Mouse (Mus musculus) CH12.LX (cell line): ENCODE results near the gene Cd96. TPM values are rescaled to one million over a fixed set of nuclear protein-coding genes. Genes with fewer than 3 reads are reported as not detected.

Experiments used
- DNase-seq: peaks from one replicate; pipeline ENCODE4 v3.0.0-alpha.2; 2013; ENCODE audit errors: extremely low read depth
- H3K27ac ChIP-seq: 2 replicates; pipeline ENCODE4 v1.5.1; 2012; ENCODE audit warnings: low read depth, mild to moderate bottlenecking, control low read depth, moderate library complexity; ENCODE audit not compliant: insufficient read depth
- H3K27me3 ChIP-seq: replicated peaks from 2 replicates; pipeline ENCODE3; 2012; ENCODE audit warnings: inconsistent platforms
- H3K36me3 ChIP-seq, 2 experiments: replicated peaks in 1 of 2; 2 replicates each; pipeline versions ENCODE3 to v1.6.1; 2012; ENCODE audit warnings: inconsistent platforms in 1 of 2, low read length in 1 of 2, mild to moderate bottlenecking in 1 of 2, mixed read lengths in 1 of 2, moderate library complexity in 1 of 2; ENCODE audit not compliant: control insufficient read depth in 1 of 2, insufficient read depth in 1 of 2
- H3K4me1 ChIP-seq, 2 experiments: 2 replicates each; pipeline ENCODE4 v1.6.1; 2012; ENCODE audit warnings: inconsistent platforms in 1 of 2, moderate library complexity in 1 of 2; ENCODE audit not compliant: insufficient read depth in 2 of 2, control insufficient read depth in 1 of 2
- H3K4me2 ChIP-seq: 2 replicates; pipeline ENCODE4 v1.6.1; 2012; ENCODE audit warnings: low read depth, mild to moderate bottlenecking, control low read depth; ENCODE audit not compliant: poor library complexity, insufficient read depth, severe bottlenecking
- H3K4me3 ChIP-seq, 3 experiments: fragments of 150-350 bp in 1 of 3; sonication (generic) in 1 of 3; replicated peaks in 1 of 3; 2 replicates each; pipeline versions ENCODE3 to v1.5.1; 2011 to 2012; ENCODE audit warnings: low read depth in 2 of 3, low read length in 2 of 3, mild to moderate bottlenecking in 2 of 3, moderate library complexity in 2 of 3, control low read depth in 1 of 3, improper control_type of control experiment in 1 of 3, inconsistent platforms in 1 of 3, mixed read lengths in 1 of 3; ENCODE audit not compliant: poor library complexity in 1 of 3
- H3K79me2 ChIP-seq: replicated peaks from 2 replicates; pipeline ENCODE4 v1.6.1; 2012; ENCODE audit warnings: mild to moderate bottlenecking, moderate library complexity; ENCODE audit not compliant: control insufficient read depth, poor library complexity, insufficient read depth, severe bottlenecking; ENCODE audit errors: extremely low read depth
- H3K9ac ChIP-seq: 2 replicates; pipeline ENCODE4 v1.6.1; 2012; ENCODE audit warnings: low read depth, mild to moderate bottlenecking, control low read depth, moderate library complexity; ENCODE audit not compliant: insufficient read depth
- H3K9me3 ChIP-seq: replicated peaks from 2 replicates; pipeline ENCODE3; 2012; ENCODE audit warnings: low read length, inconsistent platforms, mixed read lengths
- BHLHE40 ChIP-seq: IDR thresholded peaks from 2 replicates; pipeline ENCODE4 v1.6.1; 2011; ENCODE audit warnings: mild to moderate bottlenecking, low read depth, low read length, improper control_type of control experiment
- CHD1 ChIP-seq: IDR thresholded peaks from 2 replicates; pipeline ENCODE4 v1.6.1; 2012; ENCODE audit warnings: low read depth, low read length, improper control_type of control experiment, inconsistent platforms
- CTCF ChIP-seq, 2 experiments: IDR thresholded peaks in 1 of 2; conservative IDR thresholded peaks in 1 of 2; 2 replicates each; pipeline ENCODE4 v1.5.1; 2011 to 2012; ENCODE audit warnings: low read depth in 2 of 2, low read length in 2 of 2, improper control_type of control experiment in 1 of 2, inconsistent platforms in 1 of 2, mild to moderate bottlenecking in 1 of 2, moderate library complexity in 1 of 2
- E2F4 ChIP-seq: IDR thresholded peaks from 2 replicates; pipeline ENCODE4 v1.6.1; 2011; ENCODE audit warnings: low read depth, low read length, improper control_type of control experiment; ENCODE audit not compliant: insufficient replicate concordance
- ELF1 ChIP-seq: IDR thresholded peaks from 2 replicates; pipeline ENCODE4 v1.6.1; 2014; ENCODE audit warnings: low read depth, mild to moderate bottlenecking, inconsistent platforms, low read length, improper control_type of control experiment
- EP300 ChIP-seq: IDR thresholded peaks from 2 replicates; pipeline ENCODE4 v1.6.1; 2011; ENCODE audit warnings: low read length, improper control_type of control experiment
- GABPA ChIP-seq: IDR thresholded peaks from 2 replicates; pipeline ENCODE4 v1.6.1; 2012; ENCODE audit warnings: low read depth, low read length, improper control_type of control experiment, inconsistent platforms; ENCODE audit not compliant: insufficient replicate concordance
- HCFC1 ChIP-seq: IDR thresholded peaks from 2 replicates; pipeline ENCODE4 v1.6.1; 2012; ENCODE audit warnings: low read depth, mild to moderate bottlenecking, inconsistent platforms, low read length, improper control_type of control experiment
- IRF4 ChIP-seq: IDR thresholded peaks from 2 replicates; pipeline ENCODE4 v1.6.1; 2014; ENCODE audit warnings: low read depth, mild to moderate bottlenecking, inconsistent platforms, low read length, improper control_type of control experiment
- JUN ChIP-seq: IDR thresholded peaks from 2 replicates; pipeline ENCODE4 v1.6.1; 2011; ENCODE audit warnings: low read depth, mild to moderate bottlenecking, low read length, improper control_type of control experiment, moderate library complexity; ENCODE audit not compliant: insufficient read depth
- MAFK ChIP-seq: IDR thresholded peaks from 2 replicates; pipeline ENCODE4 v1.6.1; 2011; ENCODE audit warnings: low read length, improper control_type of control experiment; ENCODE audit not compliant: insufficient replicate concordance
- MAX ChIP-seq: IDR thresholded peaks from 2 replicates; pipeline ENCODE4 v1.6.1; 2011; ENCODE audit warnings: low read length, improper control_type of control experiment
- MEF2A ChIP-seq: IDR thresholded peaks from 2 replicates; pipeline ENCODE4 v1.6.1; 2014; ENCODE audit warnings: low read depth, mild to moderate bottlenecking, inconsistent platforms, low read length, improper control_type of control experiment, borderline replicate concordance
- MXI1 ChIP-seq: IDR thresholded peaks from 2 replicates; pipeline ENCODE4 v1.6.1; 2011; ENCODE audit warnings: mild to moderate bottlenecking, low read depth, low read length, improper control_type of control experiment
- MYC ChIP-seq: IDR thresholded peaks from 2 replicates; pipeline ENCODE4 v1.6.1; 2011; ENCODE audit warnings: low read depth, mild to moderate bottlenecking, improper control_type of control experiment, low read length
- PAX5 ChIP-seq: IDR thresholded peaks from 2 replicates; pipeline ENCODE4 v1.6.1; 2012; ENCODE audit warnings: low read length, inconsistent platforms, mixed read lengths
- POLR2A ChIP-seq: IDR thresholded peaks from 2 replicates; pipeline ENCODE4 v1.6.1; 2011; ENCODE audit warnings: low read depth, mild to moderate bottlenecking, improper control_type of control experiment, low read length
- RAD21 ChIP-seq: IDR thresholded peaks from 2 replicates; pipeline ENCODE4 v1.6.1; 2011; ENCODE audit warnings: low read depth, mild to moderate bottlenecking, low read length, improper control_type of control experiment, moderate library complexity
- SIN3A ChIP-seq: IDR thresholded peaks from 2 replicates; pipeline ENCODE4 v1.6.1; 2012; ENCODE audit warnings: low read length, improper control_type of control experiment, inconsistent platforms
- TBP ChIP-seq: conservative IDR thresholded peaks from 2 replicates; pipeline ENCODE4 v1.6.1; 2011; ENCODE audit warnings: low read depth, low read length, improper control_type of control experiment
- TCF12 ChIP-seq: IDR thresholded peaks from 2 replicates; pipeline ENCODE4 v1.6.1; 2014; ENCODE audit warnings: low read depth, mild to moderate bottlenecking, inconsistent platforms, low read length, improper control_type of control experiment
- UBTF ChIP-seq: IDR thresholded peaks from 2 replicates; pipeline ENCODE4 v1.6.1; 2012; ENCODE audit warnings: low read depth, mild to moderate bottlenecking, inconsistent platforms, low read length, improper control_type of control experiment, moderate library complexity
- USF2 ChIP-seq: conservative IDR thresholded peaks from 2 replicates; pipeline ENCODE4 v1.6.1; 2011; ENCODE audit warnings: low read depth, low read length, improper control_type of control experiment
- ZMIZ1 ChIP-seq: IDR thresholded peaks from 2 replicates; pipeline ENCODE4 v1.6.1; 2012; ENCODE audit warnings: low read depth, mild to moderate bottlenecking, inconsistent platforms, low read length, improper control_type of control experiment
- ZNF384 ChIP-seq: IDR thresholded peaks from 2 replicates; pipeline ENCODE4 v1.6.1; 2012; ENCODE audit warnings: low read depth, low read length, improper control_type of control experiment, inconsistent platforms
- dilution Hi-C: fragments of 300-500 bp; cut with MboI; formaldehyde crosslinking; loops from 2 replicates; pipeline ENCODE4 v1.14.3; 2020; ENCODE audit warnings: low sequenced_read_pairs; ENCODE audit not compliant: extremely low pct_unique_long_range_greater_than_20kb, extremely low pct_ligation_motif_present
- in situ Hi-C: fragments of 300-500 bp; cut with MboI; formaldehyde crosslinking; loops from 3 replicates; pipeline ENCODE4 v1.14.3; 2019; ENCODE audit warnings: low sequenced_read_pairs, low pct_ligation_motif_present, low pct_unique_long_range_greater_than_20kb, mixed read lengths
- polyA plus RNA-seq: library from polyadenylated mRNA; unstranded; fragments of >175 nt; gene quantifications from 2 replicates; pipeline ENCODE4 v1.2.1, GENCODE M21; 2012; ENCODE audit warnings: low read depth; ENCODE audit not compliant: insufficient read length
- total RNA-seq, 2 experiments: library from RNA; depleted of rRNA; stranded (reverse); fragments of 300-350 nt in 1 of 2; fragments of >200 nt in 1 of 2; gene quantifications; 2 replicates each; pipeline ENCODE4 v1.2.3; 2012 to 2014

Cd96 gene
- total RNA-seq (2012; rRNA removed): 5.9 and 6.4 TPM in 2 replicates
- total RNA-seq (2014; rRNA removed): 9.7 and 10.7 TPM in 2 replicates
- 3.8 and 4.4 TPM in 2 replicates for polyA plus RNA-seq

DNA sequence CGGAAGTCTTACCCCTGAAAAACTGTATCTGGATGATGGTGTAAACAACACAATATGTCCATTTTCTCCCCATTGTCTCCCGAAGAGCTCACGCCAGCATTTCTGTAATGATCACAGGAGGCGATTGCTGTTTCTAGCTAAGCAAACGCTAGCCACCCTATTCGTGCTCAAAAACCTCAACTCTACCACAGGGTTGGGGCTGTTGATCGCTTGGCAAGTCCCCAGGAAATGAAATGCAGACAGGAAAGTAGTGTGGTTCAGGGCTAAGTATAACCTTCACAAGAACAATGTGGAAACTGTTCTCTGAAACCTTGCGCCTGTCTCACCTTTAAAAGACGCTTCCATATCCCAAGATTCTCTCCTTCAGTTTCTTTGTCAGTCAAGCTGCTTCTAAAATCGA is at the start of gene Cd96:
TSS of gene Cd96 (minus strand) at position 232 of the 400 bp plus-strand sequence.
- Histone ChIP-seq H3K79me2 (no peaks in the 10 kb centered on the region), H3K36me3 (no peaks in the 10 kb centered on the region), H3K4me1 (peaks cover 0 to 6% of the 10 kb centered on the region in 2 experiments; a peak in 1 of 4 replicates), H3K9me3 (peaks cover 34% of the 10 kb centered on the region), H3K27ac (peak within 1 kb of the TSS; percentile 62; the same call in 1 of the 2 replicates), H3K9ac (peak within 1 kb of the TSS; percentile 68), H3K4me2 (peak within 1 kb of the TSS; percentile 30; the same call in 1 of the 2 replicates), H3K4me3 (peak within 1 kb of the TSS; percentile 29 to 49 (median 47)), H3K27me3 (no peaks in the 10 kb centered on the region)
- in situ Hi-C loops (loop anchor here (5.0 kb wide), 1 partner anchor 132 kb away; no protein-coding TSS in a partner anchor), dilution Hi-C loops (no loop called here)
- 0 out of 2 replicates have a peak, but pooled peaks have one; percentile 51 for TF ChIP-seq MAX
- peak; percentile 54; the same call in 1 of the 2 replicates for TF ChIP-seq TBP
- peak; percentile 69 for TF ChIP-seq EP300
- TF ChIP-seq MXI1: 0 out of 2 replicates have a peak, but pooled peaks have one; percentile 42
- TF ChIP-seq MEF2A: peak; percentile 88
- no peak for TF ChIP-seq POLR2A
- peak; percentile 54; the same call in 1 of the 2 replicates for TF ChIP-seq BHLHE40
- peak; percentile 42; the same call in 1 of the 2 replicates for TF ChIP-seq ELF1
- TF ChIP-seq TCF12: peak; percentile 73; the same call in 1 of the 2 replicates
- TF ChIP-seq JUN: no peak
- peak; percentile 56; the same call in 1 of the 2 replicates for TF ChIP-seq MAFK
- TF ChIP-seq CHD1: no peak
- peak; percentile 48; the same call in 1 of the 2 replicates for TF ChIP-seq SIN3A
- TF ChIP-seq ZNF384: no peak
- no peak for TF ChIP-seq MYC
- peak; percentile 44; the same call in 1 of the 2 replicates for TF ChIP-seq IRF4
- no peak for TF ChIP-seq UBTF
- TF ChIP-seq GABPA: no peak
- DNase-seq: peak; percentile 59

DNA sequence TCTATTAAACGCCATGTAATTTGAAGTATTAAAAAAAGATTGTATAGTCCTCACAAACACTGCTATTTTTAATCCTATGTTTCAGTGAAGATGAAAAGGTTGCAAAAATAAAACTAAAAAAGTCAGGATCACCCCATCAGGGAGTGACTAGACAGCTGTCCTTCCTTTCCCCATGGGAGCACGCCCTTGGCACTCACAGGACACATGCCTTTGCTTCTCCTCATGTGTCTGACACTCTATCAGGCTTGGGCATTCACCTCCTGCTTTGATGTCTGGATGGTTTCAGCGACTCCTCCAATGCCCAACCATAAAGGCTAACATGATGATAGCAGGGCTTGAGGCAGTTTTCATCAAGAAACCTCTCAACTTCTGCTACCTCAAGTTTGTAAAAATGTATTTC is 46.9 kb upstream of the Cd96 start:
- Histone ChIP-seq H3K9me3 (peaks cover 30% of the 10 kb centered on the region), H3K27ac (no peak overlapping the region)
- dilution Hi-C loops: no loop called here
- TF ChIP-seq CHD1: no peak
- TF ChIP-seq CTCF (conservative IDR thresholded peaks at IDR 0.05 in 1 of 2, IDR thresholded peaks at IDR 0.05 in 1 of 2; ENCODE audit: low read depth in 2 of 2, low read length in 2 of 2): no peak
- no peak for TF ChIP-seq TBP
- TF ChIP-seq PAX5: no peak
- TF ChIP-seq JUN: no peak
- TF ChIP-seq ZMIZ1: no peak
- TF ChIP-seq ZNF384: no peak
- no peak for TF ChIP-seq MEF2A
- TF ChIP-seq MAFK: no peak
- no peak for TF ChIP-seq HCFC1
- TF ChIP-seq GABPA: no peak
- no peak for TF ChIP-seq E2F4
- TF ChIP-seq MXI1: no peak
- no peak for TF ChIP-seq RAD21
- no peak for TF ChIP-seq TCF12
- no peak for TF ChIP-seq MAX
- no peak for TF ChIP-seq POLR2A
- TF ChIP-seq UBTF: no peak
- no peak for TF ChIP-seq USF2
- TF ChIP-seq, all 38 proteins: peak for 0
- Histone ChIP-seq H3K4me3 (no peak overlapping the region), H3K4me2 (no peak overlapping the region), H3K9ac (no peak overlapping the region), H3K27me3 (no peaks in the 10 kb centered on the region), H3K4me1 (no peaks in the 10 kb centered on the region), H3K36me3 (no peaks in the 10 kb centered on the region), H3K79me2 (no peaks in the 10 kb centered on the region)
- in situ Hi-C loops: no loop called here
- no peak for DNase-seq
